Mouse (Mus musculus) intestine, embryonic 16.5 days (tissue): ENCODE measurements at regions not wholly inside any gene's neighbourhood (a gene's known extent, or its start where the extent isn't known, plus 50 kb on each side); places are given as distances from the start of the nearest gene placed in this dataset.
A peak's percentile ranks its signal among the peaks of the same experiment; 100 is the strongest.

ENCODE experiments used
- ATAC-seq: fragments of 200-750 bp; cut with Nextera tagmentation; 2 replicates; pipeline ENCODE4 v1.8.0; 2017; ENCODE audit warnings: moderate TSS enrichment, moderate library complexity
- H3K27ac ChIP-seq: fragments of 300-500 bp; sonication (generic); 2 replicates; pipeline ENCODE4 v1.5.1; 2014; ENCODE audit warnings: mild to moderate bottlenecking, low read length
- H3K27me3 ChIP-seq: fragments of 300-500 bp; sonication (generic); replicated peaks from 2 replicates; pipeline ENCODE4 v1.6.1; 2014; ENCODE audit warnings: low read length, control low read depth, mixed read lengths; ENCODE audit not compliant: control insufficient read depth, insufficient read depth
- H3K36me3 ChIP-seq: fragments of 300-500 bp; sonication (generic); 2 replicates; pipeline ENCODE4 v1.6.1; 2014; ENCODE audit warnings: low read length, control low read depth; ENCODE audit not compliant: control insufficient read depth, insufficient read depth
- H3K4me1 ChIP-seq: fragments of 300-500 bp; sonication (generic); 2 replicates; pipeline ENCODE4 v1.6.1; 2014; ENCODE audit warnings: low read length, control low read depth, mixed read lengths; ENCODE audit not compliant: control insufficient read depth, insufficient read depth
- H3K4me2 ChIP-seq: fragments of 300-500 bp; sonication (generic); 2 replicates; pipeline ENCODE4 v1.6.1; 2014; ENCODE audit warnings: low read depth, low read length, control low read depth
- H3K4me3 ChIP-seq: fragments of 300-500 bp; sonication (generic); 2 replicates; pipeline ENCODE4 v1.5.1; 2014; ENCODE audit warnings: mild to moderate bottlenecking, low read length
- H3K9ac ChIP-seq: fragments of 300-500 bp; sonication (generic); 2 replicates; pipeline ENCODE4 v1.6.1; 2014; ENCODE audit warnings: low read depth, low read length
- H3K9me3 ChIP-seq: fragments of 300-500 bp; sonication (generic); 2 replicates; pipeline ENCODE4 v1.6.1; 2016; ENCODE audit warnings: low read length, control low read depth; ENCODE audit not compliant: control insufficient read depth
- WGBS: fragments of 180-500 bp; shearing (Covaris S2); extraction: QIAGEN DNeasy Blood & Tissue Kit; methylation state at CpG from one replicate; pipeline ENCODE4 v1.1.7; 2014; 5-methylcytosine and 5-hydroxymethylcytosine counted together

DNA sequence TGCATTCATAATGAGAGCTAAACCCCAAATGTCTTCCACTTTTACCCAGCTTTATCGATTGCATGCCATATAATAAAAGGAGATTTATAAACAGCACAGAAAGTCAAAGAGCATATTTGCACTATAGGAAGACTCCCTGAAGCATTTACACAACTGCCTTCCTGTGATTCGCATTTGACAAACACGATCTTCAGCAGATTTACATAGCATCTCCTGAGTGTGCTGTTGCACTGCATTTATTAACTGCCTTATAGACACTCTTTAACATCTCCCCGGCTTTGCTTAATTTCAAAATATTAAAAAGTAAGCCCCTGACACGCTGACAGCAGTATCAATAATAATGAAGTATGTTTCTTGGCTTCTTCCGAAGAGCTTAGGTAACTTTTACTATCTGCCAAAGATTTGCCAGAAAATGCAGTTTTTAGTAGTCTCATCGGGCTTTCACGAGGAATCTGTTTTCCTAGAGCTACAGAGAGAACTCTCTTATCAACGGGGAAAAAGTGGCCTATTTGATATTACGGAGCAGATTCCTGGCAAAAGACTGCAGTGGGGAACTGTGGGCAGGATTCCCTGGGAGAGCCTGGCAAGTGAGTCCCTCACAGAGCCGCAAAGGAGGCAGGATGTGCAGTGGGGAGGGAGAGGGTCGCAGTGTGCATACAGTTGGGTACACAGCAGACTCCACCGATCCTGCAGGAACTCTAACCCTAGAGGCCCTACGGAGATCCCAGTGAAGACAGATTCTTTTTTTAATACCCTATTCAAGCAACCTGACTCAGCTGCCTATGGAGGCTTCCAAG lies 103.6 kb upstream of the 2610001J05Rik start:
- no peaks in the 10 kb centered on the region for H3K9me3 ChIP-seq
- no peak overlapping the region for H3K4me3 ChIP-seq
- no peaks in the 10 kb centered on the region for H3K4me1 ChIP-seq
- no peaks in the 10 kb centered on the region for H3K27me3 ChIP-seq
- no peak overlapping the region for H3K4me2 ChIP-seq
- 69% methylated on average over 14 of the region's 14 CpGs for WGBS
- no peak overlapping the region for H3K9ac ChIP-seq
- no peaks in the 10 kb centered on the region for H3K36me3 ChIP-seq
- 0 out of 2 replicates have a peak, but pooled peaks have one; percentile 33 for ATAC-seq
- no peak overlapping the region for H3K27ac ChIP-seq

DNA sequence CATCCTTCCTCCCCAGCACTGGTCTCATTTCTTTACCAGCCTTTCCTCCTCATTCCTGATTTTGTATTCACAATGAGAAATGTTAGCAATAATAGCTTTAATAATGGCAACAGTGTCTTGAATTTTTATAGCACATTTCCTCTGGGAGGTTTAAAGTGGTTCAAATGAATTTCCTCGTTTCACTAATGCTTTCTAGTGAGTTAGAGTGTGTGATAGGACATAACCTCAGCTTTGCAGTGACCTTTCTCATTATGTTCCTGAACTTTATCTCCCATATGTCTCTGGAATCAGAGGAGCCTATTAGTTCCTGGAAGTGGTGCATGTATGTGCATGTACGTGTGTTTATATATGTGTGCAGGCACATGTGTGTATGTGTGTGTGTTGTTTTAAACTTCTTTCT lies 93.2 kb upstream of the 2610001J05Rik start:
- 69% methylated on average over 2 of the region's 2 CpGs for WGBS
- H3K4me2 ChIP-seq, result no peak overlapping the region
- no peaks in the 10 kb centered on the region for H3K36me3 ChIP-seq
- ATAC-seq, result no peak
- H3K4me1 ChIP-seq, result no peaks in the 10 kb centered on the region
- no peaks in the 10 kb centered on the region for H3K9me3 ChIP-seq
- H3K9ac ChIP-seq, result no peak overlapping the region
- H3K27me3 ChIP-seq, result no peaks in the 10 kb centered on the region
- no peak overlapping the region for H3K27ac ChIP-seq
- no peak overlapping the region for H3K4me3 ChIP-seq

DNA sequence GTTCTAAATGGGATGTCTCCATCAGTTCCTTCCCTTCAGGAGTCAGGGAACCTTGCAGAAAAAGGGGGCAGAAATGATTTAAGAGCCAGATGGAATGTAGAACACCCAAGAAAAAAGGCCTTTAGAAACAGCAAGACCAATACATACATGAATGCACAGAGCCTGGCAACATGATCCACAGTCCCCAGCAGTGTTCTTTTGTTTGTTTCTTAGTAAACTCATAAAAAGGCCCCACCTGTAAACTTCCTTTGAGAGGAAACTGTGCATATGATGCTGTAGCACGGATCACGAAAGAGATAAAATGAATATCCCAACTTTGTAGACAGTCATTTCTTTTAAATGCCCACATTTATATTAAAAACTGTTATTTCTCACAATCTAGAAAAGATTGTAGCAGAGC lies 92.7 kb upstream of the 2610001J05Rik start:
- 67% methylated on average over 2 of the region's 2 CpGs for WGBS
- Histone ChIP-seq H3K9me3 (no peaks in the 10 kb centered on the region), H3K4me3 (no peak overlapping the region)

DNA sequence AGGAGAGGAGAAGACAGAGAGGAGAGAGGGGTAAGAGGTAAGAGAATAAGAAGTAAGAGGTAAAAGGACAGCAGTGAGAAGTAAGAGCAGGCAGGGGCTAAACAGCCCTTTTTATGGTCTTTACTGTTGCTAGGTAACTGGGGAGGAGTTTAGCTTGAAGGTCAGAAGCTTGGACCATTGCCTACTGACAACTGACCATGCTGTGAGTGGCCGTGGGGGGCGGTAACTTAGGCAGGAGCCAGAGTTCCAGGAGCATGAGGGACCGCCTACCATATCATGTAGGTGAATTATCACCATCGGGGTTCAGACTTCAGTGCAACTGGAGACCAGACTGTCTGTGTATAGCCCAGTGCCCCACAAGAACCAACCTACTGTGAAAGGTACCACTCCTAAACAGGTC lies 78.3 kb upstream of the 2610001J05Rik start:
- no peak for ATAC-seq
- H3K4me3 ChIP-seq, result no peak overlapping the region
- 69% methylated on average over 4 of the region's 4 CpGs for WGBS

More for the DNA sequence above, 92.7 kb upstream of the 2610001J05Rik start:
- ATAC-seq, result no peak
- H3K27me3 ChIP-seq, result no peaks in the 10 kb centered on the region
- H3K4me2 ChIP-seq, result no peak overlapping the region
- no peak overlapping the region for H3K27ac ChIP-seq
- no peaks in the 10 kb centered on the region for H3K4me1 ChIP-seq
- H3K36me3 ChIP-seq, result no peaks in the 10 kb centered on the region
- H3K9ac ChIP-seq, result no peak overlapping the region

DNA sequence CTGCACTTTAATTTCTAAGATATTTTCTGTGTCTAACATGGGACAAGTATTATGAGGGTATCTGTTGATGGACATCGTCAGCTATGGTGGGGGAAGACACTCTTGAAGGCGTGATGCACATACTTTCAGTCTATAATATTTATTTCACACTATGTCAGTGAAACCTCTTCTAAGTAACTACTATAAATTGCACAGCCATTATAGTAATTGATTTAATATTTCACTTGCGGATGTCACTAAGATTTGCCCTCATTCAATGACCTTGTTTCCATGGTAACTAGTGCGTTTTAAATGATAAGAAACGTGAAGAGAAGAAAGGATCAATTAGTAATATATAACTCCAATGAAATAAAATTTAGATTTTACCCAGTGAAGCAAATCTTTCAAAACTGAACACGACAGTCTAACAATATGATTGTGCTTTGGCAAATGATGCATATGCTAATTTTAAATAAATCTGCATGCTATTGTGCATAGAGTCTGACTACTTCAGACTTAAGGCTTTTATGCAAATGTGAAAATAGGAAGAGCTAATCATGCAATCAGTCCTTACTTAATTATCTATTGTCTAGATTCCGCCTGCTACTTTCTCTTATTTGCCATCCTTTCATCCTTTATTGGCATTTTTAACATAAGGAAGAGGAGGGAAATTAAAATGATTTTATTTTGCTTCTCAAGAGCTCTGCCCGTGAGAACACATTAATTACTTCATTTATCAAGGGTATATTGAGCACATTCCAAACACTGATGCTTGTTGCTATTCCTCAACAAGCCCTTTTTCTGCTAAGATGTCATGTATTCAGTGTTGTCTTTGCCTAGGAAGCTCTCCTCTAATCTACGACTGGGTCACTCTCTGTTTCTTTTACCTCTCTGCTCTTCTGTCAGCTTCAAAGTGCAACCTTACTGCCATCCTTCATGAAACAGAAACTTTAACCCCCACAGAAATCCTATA lies 49.8 kb upstream of the 2610001J05Rik start:
- 71% methylated on average over 9 of the region's 9 CpGs for WGBS
- Histone ChIP-seq H3K9ac (no peak overlapping the region), H3K36me3 (no peaks in the 10 kb centered on the region), H3K4me2 (no peak overlapping the region), H3K4me3 (no peak overlapping the region), H3K27me3 (no peaks in the 10 kb centered on the region), H3K4me1 (no peaks in the 10 kb centered on the region), H3K9me3 (no peaks in the 10 kb centered on the region), H3K27ac (no peak overlapping the region)
- no peak for ATAC-seq

More for the DNA sequence above, 78.3 kb upstream of the 2610001J05Rik start:
- H3K36me3 ChIP-seq, result no peaks in the 10 kb centered on the region
- H3K4me2 ChIP-seq, result no peak overlapping the region
- H3K9ac ChIP-seq, result no peak overlapping the region
- no peaks in the 10 kb centered on the region for H3K4me1 ChIP-seq
- H3K27me3 ChIP-seq, result no peaks in the 10 kb centered on the region
- no peaks in the 10 kb centered on the region for H3K9me3 ChIP-seq
- no peak overlapping the region for H3K27ac ChIP-seq
